Mouse (Mus musculus) forelimb bud, embryonic 11.5 days (tissue): Measurements from ENCODE around the gene Psg19.

ENCODE experiments used
- DNase-seq: peaks from one replicate; pipeline ENCODE4 v3.0.0-alpha.2; 2012; ENCODE audit warnings: low read depth, low spot score

Gene Psg19

GRCm38 (mm10) chr7:18746189-18746860 lies 52.0 kb downstream of the Psg19 start:
- peak; percentile 32 for DNase-seq
